Mouse (Mus musculus): ENCODE data around the gene Gm49361. TPM values are rescaled to one million over a fixed set of nuclear protein-coding genes. Genes with fewer than 3 reads are reported as not detected.
A peak's percentile ranks its signal among the peaks of the same experiment; 100 is the strongest.

Gm49361 gene
- polyA plus RNA-seq, 1 experiment from 2014 or later: not detected

DNA sequence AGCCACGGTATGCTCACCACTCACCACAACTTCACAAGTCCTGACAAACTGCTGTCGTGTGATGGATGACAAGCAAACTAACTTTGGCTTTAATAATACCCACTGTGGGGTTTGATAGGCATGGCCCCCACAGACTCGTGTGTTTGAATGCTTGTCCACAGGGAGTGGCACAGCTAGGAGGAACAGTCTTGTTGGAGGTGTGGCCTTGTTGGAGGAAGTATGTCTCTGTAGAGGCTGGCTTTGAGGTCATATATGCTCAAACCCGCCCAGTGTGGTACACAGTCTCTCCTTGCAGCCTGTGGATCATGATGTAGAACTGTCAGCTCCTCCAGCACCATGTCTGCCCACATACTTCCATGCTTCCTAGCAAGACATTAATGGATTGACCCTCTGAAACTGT lies 27.7 kb downstream of the Gm49361 start:
- DNase-seq (ENCODE audit: low spot score) (no peak), ATAC-seq (no peak)
- no peaks in the 10 kb centered on the region for H3K27me3 ChIP-seq (replicated peaks; ENCODE audit: control insufficient read depth, insufficient read depth, low read length)
- no peak overlapping the region for H3K27ac ChIP-seq (ENCODE audit: low read depth, low read length)
- H3K36me3 ChIP-seq (ENCODE audit: control insufficient read depth, insufficient read depth, low read length): peaks cover 3% of the 10 kb centered on the region; the same call in 1 of the 2 replicates
- no peak overlapping the region for H3K4me2 ChIP-seq (ENCODE audit: low read length)
- no peak overlapping the region for H3K9ac ChIP-seq (ENCODE audit: low read length)
- WGBS: 95% methylated on average over 4 of the region's 4 CpGs
- no peak overlapping the region for H3K4me3 ChIP-seq (ENCODE audit: low read depth, low read length)
- H3K9me3 ChIP-seq (replicated peaks; ENCODE audit: control insufficient read depth, low read length): no peaks in the 10 kb centered on the region
- peaks cover 4% of the 10 kb centered on the region; the same call in 1 of the 2 replicates for H3K4me1 ChIP-seq (ENCODE audit: control insufficient read depth, insufficient read depth, low read length)

DNA sequence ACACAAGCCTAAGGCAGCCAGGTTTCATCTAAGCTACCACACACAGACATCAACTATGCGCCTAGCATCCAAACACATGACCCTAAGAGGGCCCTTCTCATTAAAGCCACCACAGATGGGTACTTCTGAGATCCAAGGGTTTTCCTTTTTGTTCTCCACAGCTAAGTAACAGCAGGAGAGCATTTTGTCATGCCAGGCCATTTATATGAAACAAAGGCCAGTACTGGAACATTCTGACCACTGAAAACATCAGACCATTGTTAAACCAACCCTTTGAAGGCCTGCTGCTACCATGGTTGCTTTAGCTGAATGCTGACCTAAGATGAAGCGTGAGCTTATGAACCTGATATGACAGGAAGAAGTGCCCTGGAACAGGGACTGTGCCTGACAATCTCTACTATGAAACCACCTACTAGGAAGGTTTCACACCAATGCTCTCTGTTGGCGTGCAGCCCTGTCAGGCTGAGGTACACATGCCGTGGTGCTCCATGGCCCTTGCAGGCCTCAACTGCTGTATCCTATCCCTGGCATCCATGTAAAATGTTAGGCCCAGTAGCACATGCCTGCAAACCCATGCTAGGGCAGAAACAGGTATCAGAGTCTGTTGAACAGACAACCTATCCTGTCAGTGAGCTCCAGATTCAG lies 29.2 kb downstream of the Gm49361 start:
- H3K9me3 ChIP-seq (replicated peaks; ENCODE audit: control insufficient read depth, low read length): no peaks in the 10 kb centered on the region
- DNase-seq (ENCODE audit: low spot score) (no peak), ATAC-seq (no peak)
- no peaks in the 10 kb centered on the region for H3K36me3 ChIP-seq (ENCODE audit: control insufficient read depth, insufficient read depth, low read length)
- H3K27me3 ChIP-seq (replicated peaks; ENCODE audit: control insufficient read depth, insufficient read depth, low read length): no peaks in the 10 kb centered on the region
- no peak overlapping the region for H3K4me3 ChIP-seq (ENCODE audit: low read depth, low read length)
- peaks cover 4% of the 10 kb centered on the region; the same call in 1 of the 2 replicates for H3K4me1 ChIP-seq (ENCODE audit: control insufficient read depth, insufficient read depth, low read length)
- no peak overlapping the region for H3K9ac ChIP-seq (ENCODE audit: low read length)
- H3K4me2 ChIP-seq (ENCODE audit: low read length): no peak overlapping the region
- no peak overlapping the region for H3K27ac ChIP-seq (ENCODE audit: low read depth, low read length)
- 35% methylated on average over 4 of the region's 4 CpGs for WGBS

DNA sequence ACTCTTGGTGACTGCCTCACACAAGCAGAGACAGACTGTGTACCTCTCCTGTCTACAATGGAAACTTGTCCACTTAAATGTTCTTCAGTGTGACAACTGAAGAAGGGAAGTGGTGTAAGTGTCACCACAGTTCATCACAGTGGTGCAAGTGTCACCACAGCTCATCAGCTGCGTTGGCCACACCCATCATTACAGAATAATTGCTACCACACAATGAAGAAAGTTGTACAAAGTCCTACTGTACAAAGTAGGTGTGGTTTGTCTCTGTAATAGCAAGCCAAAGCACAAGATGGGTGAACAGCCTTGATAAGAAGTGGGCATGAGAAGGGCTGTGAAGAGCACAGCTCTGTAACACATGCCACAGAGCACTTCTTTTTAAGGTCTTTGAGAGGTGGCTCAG lies 33.0 kb downstream of the Gm49361 start:
- H3K9ac ChIP-seq (ENCODE audit: low read length): no peak overlapping the region
- no peaks in the 10 kb centered on the region for H3K36me3 ChIP-seq (ENCODE audit: control insufficient read depth, insufficient read depth, low read length)
- no peaks in the 10 kb centered on the region for H3K27me3 ChIP-seq (replicated peaks; ENCODE audit: control insufficient read depth, insufficient read depth, low read length)
- no peak overlapping the region for H3K4me2 ChIP-seq (ENCODE audit: low read length)
- no peaks in the 10 kb centered on the region for H3K9me3 ChIP-seq (replicated peaks; ENCODE audit: control insufficient read depth, low read length)
- no peak for DNase-seq (ENCODE audit: low spot score)
- H3K4me1 ChIP-seq (ENCODE audit: control insufficient read depth, insufficient read depth, low read length): peaks cover 8% of the 10 kb centered on the region; the same call in 1 of the 2 replicates
- WGBS: 97% methylated on average over 1 of the region's 1 CpGs
- H3K4me3 ChIP-seq (ENCODE audit: low read depth, low read length): no peak overlapping the region
- ATAC-seq: no peak
- H3K27ac ChIP-seq (ENCODE audit: low read depth, low read length): no peak overlapping the region

DNA sequence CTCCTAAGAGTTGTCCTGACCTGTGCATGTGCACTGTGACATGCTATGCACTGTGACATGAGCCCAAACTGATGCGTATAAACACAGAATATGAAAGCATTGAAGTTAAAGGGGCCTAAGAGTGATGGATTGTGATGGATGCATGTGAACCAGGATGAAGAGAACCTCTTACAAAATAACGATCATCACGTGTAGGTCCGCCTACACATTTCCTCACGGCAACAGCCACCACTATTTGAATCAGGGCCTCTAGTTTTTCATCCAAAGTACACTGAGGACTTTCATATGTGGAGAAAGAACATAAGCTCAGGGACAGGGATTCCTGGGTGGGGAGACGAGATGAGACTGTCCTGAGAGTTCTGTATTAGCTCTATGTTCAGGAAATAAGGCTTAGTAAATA lies 34.8 kb downstream of the Gm49361 start:
- H3K9me3 ChIP-seq (replicated peaks; ENCODE audit: control insufficient read depth, low read length): no peaks in the 10 kb centered on the region
- 86% methylated on average over 6 of the region's 6 CpGs for WGBS
- H3K9ac ChIP-seq (ENCODE audit: low read length): no peak overlapping the region
- no peaks in the 10 kb centered on the region for H3K27me3 ChIP-seq (replicated peaks; ENCODE audit: control insufficient read depth, insufficient read depth, low read length)
- H3K27ac ChIP-seq (ENCODE audit: low read depth, low read length): no peak overlapping the region
- H3K36me3 ChIP-seq (ENCODE audit: control insufficient read depth, insufficient read depth, low read length): no peaks in the 10 kb centered on the region
- no peak overlapping the region for H3K4me3 ChIP-seq (ENCODE audit: low read depth, low read length)
- no peak overlapping the region for H3K4me2 ChIP-seq (ENCODE audit: low read length)
- DNase-seq (ENCODE audit: low spot score) (no peak), ATAC-seq (no peak)
- H3K4me1 ChIP-seq (ENCODE audit: control insufficient read depth, insufficient read depth, low read length): peaks cover 13% of the 10 kb centered on the region

DNA sequence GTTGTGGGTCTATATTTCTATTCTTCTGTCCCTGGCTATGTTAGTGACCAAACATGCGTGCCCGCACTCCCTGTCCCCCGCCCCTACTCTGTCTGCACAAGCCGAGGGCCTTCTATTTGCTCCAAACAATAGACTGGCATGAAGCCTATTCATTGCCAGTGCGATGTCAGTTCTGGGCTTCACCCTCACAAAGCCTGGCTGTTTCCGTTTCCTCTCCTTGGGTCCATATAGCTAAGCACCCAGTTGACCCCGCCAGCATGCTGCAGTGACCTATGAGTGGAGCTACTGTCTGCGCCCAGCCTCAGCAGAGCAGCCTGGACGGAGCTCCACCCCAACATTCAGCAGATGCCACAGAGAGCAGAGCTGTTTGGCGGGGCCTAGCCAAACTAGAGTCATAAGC lies 36.7 kb downstream of the Gm49361 start:
- Histone ChIP-seq H3K36me3 (ENCODE audit: control insufficient read depth, insufficient read depth, low read length) (no peaks in the 10 kb centered on the region), H3K27ac (ENCODE audit: low read depth, low read length) (no peak overlapping the region), H3K9me3 (replicated peaks; ENCODE audit: control insufficient read depth, low read length) (no peaks in the 10 kb centered on the region), H3K4me1 (ENCODE audit: control insufficient read depth, insufficient read depth, low read length) (peaks cover 13% of the 10 kb centered on the region), H3K9ac (ENCODE audit: low read length) (peak overlapping the region; percentile 30; the same call in 1 of the 2 replicates), H3K27me3 (replicated peaks; ENCODE audit: control insufficient read depth, insufficient read depth, low read length) (no peaks in the 10 kb centered on the region), H3K4me3 (ENCODE audit: low read depth, low read length) (no peak overlapping the region), H3K4me2 (ENCODE audit: low read length) (no peak overlapping the region)
- DNase-seq (ENCODE audit: low spot score): peak; percentile 32
- peak; percentile 37; the same call in 1 of the 2 replicates for ATAC-seq
- 15% methylated on average over 10 of the region's 10 CpGs for WGBS

DNA sequence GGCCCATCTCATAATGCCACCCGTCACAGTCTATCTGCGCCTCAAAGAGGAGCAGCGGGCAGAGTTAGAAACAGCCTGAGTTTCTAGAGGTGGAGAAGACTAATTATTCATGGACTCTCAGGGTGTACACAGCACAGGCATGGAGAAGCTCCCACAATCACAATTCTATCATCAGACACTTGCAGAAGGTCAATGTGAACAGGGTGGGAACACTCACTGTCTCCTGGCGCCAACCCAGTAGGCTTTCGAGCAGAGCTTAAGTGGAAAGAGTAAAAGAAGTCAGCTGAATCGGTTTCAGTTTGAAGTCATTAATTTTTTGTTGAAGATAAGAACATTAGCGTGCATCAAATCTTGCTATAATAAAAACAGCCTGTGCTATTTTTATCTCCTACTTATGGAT lies 37.3 kb downstream of the Gm49361 start:
- H3K4me2 ChIP-seq (ENCODE audit: low read length): no peak overlapping the region
- no peaks in the 10 kb centered on the region for H3K9me3 ChIP-seq (replicated peaks; ENCODE audit: control insufficient read depth, low read length)
- H3K4me1 ChIP-seq (ENCODE audit: control insufficient read depth, insufficient read depth, low read length): peaks cover 13% of the 10 kb centered on the region
- no peak overlapping the region for H3K9ac ChIP-seq (ENCODE audit: low read length)
- 78% methylated on average over 7 of the region's 7 CpGs for WGBS
- H3K4me3 ChIP-seq (ENCODE audit: low read depth, low read length): no peak overlapping the region
- no peak for DNase-seq (ENCODE audit: low spot score)
- H3K36me3 ChIP-seq (ENCODE audit: control insufficient read depth, insufficient read depth, low read length): no peaks in the 10 kb centered on the region
- no peaks in the 10 kb centered on the region for H3K27me3 ChIP-seq (replicated peaks; ENCODE audit: control insufficient read depth, insufficient read depth, low read length)
- no peak overlapping the region for H3K27ac ChIP-seq (ENCODE audit: low read depth, low read length)
- no peak for ATAC-seq

DNA sequence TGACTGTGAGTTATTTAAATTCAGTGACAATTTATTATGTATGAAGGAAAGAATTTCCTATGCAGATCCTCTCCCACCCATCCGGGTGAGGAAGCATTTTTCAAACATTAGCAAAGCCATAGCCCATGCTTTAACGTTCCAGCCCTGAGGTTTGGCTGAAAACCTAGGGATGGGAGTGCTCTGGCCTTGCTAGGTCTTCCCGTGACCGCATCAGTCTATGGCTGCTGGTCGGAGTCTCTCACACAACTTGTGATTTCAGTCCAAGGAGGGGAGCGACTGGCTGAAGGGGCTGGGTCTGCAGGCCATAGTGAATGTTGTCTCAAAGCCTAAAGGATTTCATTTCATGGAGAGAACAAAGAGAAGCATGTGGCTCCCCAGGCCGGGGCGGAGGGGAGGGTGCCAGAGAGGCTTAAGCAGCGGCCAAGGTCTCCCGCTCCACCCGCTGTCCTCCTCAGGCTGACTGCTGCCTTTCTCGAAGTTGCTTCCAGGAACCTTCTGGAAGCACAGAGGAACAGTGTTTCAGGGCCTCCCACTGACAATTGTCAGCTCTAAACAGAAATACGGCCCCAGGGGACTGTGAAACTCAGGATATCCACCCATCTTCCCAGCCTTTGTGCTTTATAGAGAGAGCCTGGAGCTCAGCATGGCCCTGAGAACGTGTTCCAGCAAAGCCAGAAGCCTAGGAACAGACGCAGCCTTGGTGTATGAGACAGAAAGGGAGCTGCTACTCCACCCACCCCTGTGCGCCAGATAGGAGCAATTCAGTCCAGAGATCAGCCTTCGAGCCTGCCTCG lies 38.6 kb downstream of the Gm49361 start:
- H3K27ac ChIP-seq (ENCODE audit: low read depth, low read length): peak overlapping the region; percentile 53; the same call in 1 of the 2 replicates
- ATAC-seq (0 out of 2 replicates have a peak, but pooled peaks have one; percentile 27), DNase-seq (ENCODE audit: low spot score) (peak; percentile 29)
- peaks cover 13% of the 10 kb centered on the region for H3K4me1 ChIP-seq (ENCODE audit: control insufficient read depth, insufficient read depth, low read length)
- 25% methylated on average over 18 of the region's 18 CpGs for WGBS
- H3K9me3 ChIP-seq (replicated peaks; ENCODE audit: control insufficient read depth, low read length): no peaks in the 10 kb centered on the region
- H3K4me3 ChIP-seq (ENCODE audit: low read depth, low read length): no peak overlapping the region
- H3K9ac ChIP-seq (ENCODE audit: low read length): peak overlapping the region; percentile 37
- no peaks in the 10 kb centered on the region for H3K36me3 ChIP-seq (ENCODE audit: control insufficient read depth, insufficient read depth, low read length)
- H3K27me3 ChIP-seq (replicated peaks; ENCODE audit: control insufficient read depth, insufficient read depth, low read length): no peaks in the 10 kb centered on the region
- H3K4me2 ChIP-seq (ENCODE audit: low read length): no peak overlapping the region

DNA sequence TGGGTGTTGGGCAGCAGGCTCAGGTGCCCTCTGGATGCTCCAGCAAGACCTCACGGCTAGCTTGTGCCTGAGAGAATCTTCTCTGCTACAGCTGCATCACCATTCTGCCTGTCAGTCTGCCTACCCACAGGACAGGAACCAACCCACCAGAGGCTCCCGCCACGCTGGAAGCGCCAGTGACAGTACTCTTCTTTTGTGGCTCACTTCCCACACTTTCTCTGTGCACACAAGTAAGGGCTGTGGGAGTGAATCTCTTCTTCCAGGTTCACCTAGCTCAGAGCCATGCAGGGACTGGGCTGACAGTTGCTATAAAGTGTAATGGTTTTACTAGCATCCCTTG lies 39.2 kb downstream of the Gm49361 start:
- H3K4me3 ChIP-seq (ENCODE audit: low read depth, low read length): no peak overlapping the region
- H3K4me2 ChIP-seq (ENCODE audit: low read length): no peak overlapping the region
- DNase-seq (ENCODE audit: low spot score): peak; percentile 20
- peaks cover 13% of the 10 kb centered on the region for H3K4me1 ChIP-seq (ENCODE audit: control insufficient read depth, insufficient read depth, low read length)
- no peaks in the 10 kb centered on the region for H3K27me3 ChIP-seq (replicated peaks; ENCODE audit: control insufficient read depth, insufficient read depth, low read length)
- no peaks in the 10 kb centered on the region for H3K36me3 ChIP-seq (ENCODE audit: control insufficient read depth, insufficient read depth, low read length)
- ATAC-seq: no peak
- WGBS: 79% methylated on average over 4 of the region's 4 CpGs
- H3K9me3 ChIP-seq (replicated peaks; ENCODE audit: control insufficient read depth, low read length): no peaks in the 10 kb centered on the region
- no peak overlapping the region for H3K27ac ChIP-seq (ENCODE audit: low read depth, low read length)
- peak overlapping the region; percentile 37; the same call in 1 of the 2 replicates for H3K9ac ChIP-seq (ENCODE audit: low read length)

DNA sequence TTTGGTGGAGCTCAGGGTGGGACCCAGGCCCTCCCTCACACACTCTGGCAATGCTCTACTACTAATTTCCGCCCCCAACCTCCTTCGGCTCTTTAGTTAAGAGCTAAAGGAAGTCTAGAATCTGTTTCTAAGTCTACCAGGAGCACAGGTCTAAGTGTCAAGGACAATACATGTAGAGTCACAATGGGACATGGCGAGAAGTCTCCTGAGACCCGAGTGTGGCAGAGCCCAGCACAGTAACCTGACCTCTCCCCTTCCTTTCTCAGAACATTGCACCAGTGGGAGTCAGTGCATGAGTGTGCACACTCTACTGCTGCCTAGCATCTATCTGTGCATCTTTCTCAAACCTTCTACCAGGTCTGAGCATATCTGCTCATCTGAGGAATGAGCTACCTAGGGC lies 40.1 kb downstream of the Gm49361 start:
- Histone ChIP-seq H3K4me2 (ENCODE audit: low read length) (no peak overlapping the region), H3K27me3 (replicated peaks; ENCODE audit: control insufficient read depth, insufficient read depth, low read length) (no peaks in the 10 kb centered on the region), H3K9ac (ENCODE audit: low read length) (no peak overlapping the region), H3K4me3 (ENCODE audit: low read depth, low read length) (no peak overlapping the region), H3K4me1 (ENCODE audit: control insufficient read depth, insufficient read depth, low read length) (peaks cover 13% of the 10 kb centered on the region), H3K9me3 (replicated peaks; ENCODE audit: control insufficient read depth, low read length) (no peaks in the 10 kb centered on the region), H3K27ac (ENCODE audit: low read depth, low read length) (no peak overlapping the region), H3K36me3 (ENCODE audit: control insufficient read depth, insufficient read depth, low read length) (no peaks in the 10 kb centered on the region)
- DNase-seq (ENCODE audit: low spot score) (no peak), ATAC-seq (no peak)
- 86% methylated on average over 4 of the region's 4 CpGs for WGBS

Measured in forebrain, embryonic 14.5 days (tissue).